Mouse (Mus musculus): Measurements from ENCODE around the gene Atg7. TPM values are rescaled to one million over a fixed set of nuclear protein-coding genes. Genes with fewer than 3 reads are reported as not detected.

Gene Atg7
- total RNA-seq, 1 experiment: 14.6 TPM

DNA sequence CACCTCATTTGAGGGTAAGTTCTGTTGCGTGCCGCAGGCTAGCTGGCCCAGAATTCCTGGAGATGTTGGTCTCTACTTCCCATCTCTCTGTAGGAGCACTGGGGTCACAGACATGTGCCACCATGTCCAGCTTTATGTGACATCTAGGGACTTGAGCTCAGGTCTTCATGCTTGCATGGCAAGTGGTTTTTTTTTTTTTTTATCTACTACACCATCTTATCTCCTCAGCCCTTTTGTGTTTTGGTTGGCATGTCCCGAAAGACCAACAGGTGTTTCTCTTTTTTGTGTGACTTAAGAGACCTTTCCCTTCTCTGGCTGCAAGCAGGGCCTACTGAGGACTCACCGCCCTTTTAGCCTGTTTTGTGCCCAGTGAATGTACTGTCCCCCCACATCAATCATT lies 213.6 kb downstream of the Atg7 start:
- no peak for TF ChIP-seq ZNF384 (IDR thresholded peaks at IDR 0.05; ENCODE audit: low read depth, low read length)
- no peak for TF ChIP-seq HCFC1 (IDR thresholded peaks at IDR 0.05; ENCODE audit: borderline replicate concordance, insufficient read depth, low read length)
- TF ChIP-seq MAFK (IDR thresholded peaks at IDR 0.05; ENCODE audit: insufficient read depth, low read depth, low read length): no peak
- TF ChIP-seq ZC3H11A (IDR thresholded peaks at IDR 0.05; ENCODE audit: borderline replicate concordance, low read depth, low read length): no peak
- no peak for TF ChIP-seq CHD2 (IDR thresholded peaks at IDR 0.05; ENCODE audit: low read depth, low read length)
- no peaks in the 10 kb centered on the region; a peak in 1 of 4 replicates for H3K4me1 ChIP-seq (ENCODE audit: control insufficient read depth in 2 of 2, insufficient read depth in 2 of 2, low read length in 2 of 2, poor library complexity in 1 of 2)
- H3K27ac ChIP-seq (ENCODE audit: insufficient read depth, low read depth, low read length, poor library complexity, severe bottlenecking): no peak overlapping the region
- DNase-seq (ENCODE audit: low read depth, low spot score): no peak
- no peaks in the 10 kb centered on the region for H3K9me3 ChIP-seq (ENCODE audit: control insufficient read depth, insufficient read depth, low read depth, low read length)
- in situ Hi-C loops (cut with MboI; ENCODE audit: low sequenced_read_pairs in 2 of 2, unreplicated experiment in 2 of 2): no loop called here
- H3K4me3 ChIP-seq (ENCODE audit: insufficient read depth in 1 of 2, low read depth in 1 of 2, low read length in 2 of 2, poor library complexity in 1 of 2, severe bottlenecking in 1 of 2): no peak overlapping the region
- no peak overlapping the region for H3K9ac ChIP-seq (ENCODE audit: insufficient read depth, low read depth, low read length, poor library complexity, severe bottlenecking)
- H3K36me3 ChIP-seq (ENCODE audit: control insufficient read depth, insufficient read depth, low read length, poor library complexity, severe bottlenecking): peaks cover 5% of the 10 kb centered on the region; the same call in 1 of the 2 replicates

DNA sequence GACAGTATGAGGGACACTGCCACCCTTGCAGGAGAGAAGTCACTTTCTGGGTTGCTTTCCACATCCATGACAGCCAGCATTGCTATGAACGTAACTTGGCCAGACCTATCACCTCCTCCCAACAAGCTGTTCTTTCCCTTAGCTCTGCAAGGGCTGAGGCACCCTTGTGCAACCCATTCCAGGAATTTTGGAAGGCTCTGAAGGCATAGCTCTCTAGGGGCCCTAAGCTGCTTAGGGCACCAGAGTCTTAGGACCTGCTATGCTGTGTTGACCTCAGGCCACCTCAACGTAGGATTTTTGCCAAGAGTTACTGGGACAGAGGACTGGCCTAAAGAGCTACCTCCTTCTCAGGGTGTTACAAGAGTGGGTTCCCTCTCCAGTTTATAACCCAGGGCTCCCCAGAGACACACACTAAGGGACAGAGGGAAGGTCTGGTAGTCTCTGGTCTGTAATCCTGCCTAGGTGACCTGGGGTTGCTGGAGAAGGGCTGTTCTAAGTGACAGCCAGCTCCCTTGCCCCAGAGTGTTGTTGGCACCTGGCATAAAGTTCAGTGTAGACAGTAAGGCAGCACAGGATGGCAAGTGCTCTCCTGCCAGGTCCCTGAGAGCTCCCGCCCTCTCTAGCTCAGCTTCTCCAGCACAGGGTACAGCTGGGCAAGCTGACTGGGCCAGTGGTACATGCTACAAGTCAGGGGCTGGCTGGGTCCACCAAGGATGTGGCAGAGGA lies 215.3 kb downstream of the Atg7 start:
- no peak for DNase-seq (ENCODE audit: low read depth, low spot score)
- no peak overlapping the region for H3K4me3 ChIP-seq (ENCODE audit: insufficient read depth in 1 of 2, low read depth in 1 of 2, low read length in 2 of 2, poor library complexity in 1 of 2, severe bottlenecking in 1 of 2)
- TF ChIP-seq ZNF384 (IDR thresholded peaks at IDR 0.05; ENCODE audit: low read depth, low read length) (no peak), CHD2 (IDR thresholded peaks at IDR 0.05; ENCODE audit: low read depth, low read length) (no peak), HCFC1 (IDR thresholded peaks at IDR 0.05; ENCODE audit: borderline replicate concordance, insufficient read depth, low read length) (no peak), ZC3H11A (IDR thresholded peaks at IDR 0.05; ENCODE audit: borderline replicate concordance, low read depth, low read length) (no peak), MAFK (IDR thresholded peaks at IDR 0.05; ENCODE audit: insufficient read depth, low read depth, low read length) (no peak)
- no peaks in the 10 kb centered on the region for H3K4me1 ChIP-seq (ENCODE audit: control insufficient read depth in 2 of 2, insufficient read depth in 2 of 2, low read length in 2 of 2, poor library complexity in 1 of 2)
- in situ Hi-C loops (cut with MboI; ENCODE audit: low sequenced_read_pairs in 2 of 2, unreplicated experiment in 2 of 2): no loop called here
- no peaks in the 10 kb centered on the region for H3K9me3 ChIP-seq (ENCODE audit: control insufficient read depth, insufficient read depth, low read depth, low read length)
- peaks cover 7% of the 10 kb centered on the region; the same call in 1 of the 2 replicates for H3K36me3 ChIP-seq (ENCODE audit: control insufficient read depth, insufficient read depth, low read length, poor library complexity, severe bottlenecking)
- H3K9ac ChIP-seq (ENCODE audit: insufficient read depth, low read depth, low read length, poor library complexity, severe bottlenecking): no peak overlapping the region
- no peak overlapping the region for H3K27ac ChIP-seq (ENCODE audit: insufficient read depth, low read depth, low read length, poor library complexity, severe bottlenecking)

DNA sequence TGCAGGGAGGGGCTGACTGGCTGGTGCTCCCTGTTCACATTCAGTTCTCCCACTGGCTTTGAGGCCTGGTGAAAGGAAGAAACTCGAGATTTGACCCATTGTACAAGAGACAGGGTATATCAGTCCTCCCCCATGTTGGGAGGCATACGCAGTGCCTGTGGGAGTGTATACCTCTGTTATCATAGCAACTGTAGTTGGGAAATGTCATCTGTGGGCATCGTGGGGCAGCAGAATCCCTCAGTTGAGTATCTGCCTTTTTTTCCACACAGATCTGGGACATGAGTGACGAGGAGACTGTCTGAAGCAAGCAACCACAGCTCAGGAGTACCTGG lies 215.8 kb downstream of the Atg7 start:
- TF ChIP-seq ZNF384 (IDR thresholded peaks at IDR 0.05; ENCODE audit: low read depth, low read length) (no peak), ZC3H11A (IDR thresholded peaks at IDR 0.05; ENCODE audit: borderline replicate concordance, low read depth, low read length) (no peak), MAFK (IDR thresholded peaks at IDR 0.05; ENCODE audit: insufficient read depth, low read depth, low read length) (no peak), CHD2 (IDR thresholded peaks at IDR 0.05; ENCODE audit: low read depth, low read length) (no peak), HCFC1 (IDR thresholded peaks at IDR 0.05; ENCODE audit: borderline replicate concordance, insufficient read depth, low read length) (no peak)
- Histone ChIP-seq H3K9ac (ENCODE audit: insufficient read depth, low read depth, low read length, poor library complexity, severe bottlenecking) (no peak overlapping the region), H3K4me1 (ENCODE audit: control insufficient read depth in 2 of 2, insufficient read depth in 2 of 2, low read length in 2 of 2, poor library complexity in 1 of 2) (no peaks in the 10 kb centered on the region), H3K4me3 (ENCODE audit: insufficient read depth in 1 of 2, low read depth in 1 of 2, low read length in 2 of 2, poor library complexity in 1 of 2, severe bottlenecking in 1 of 2) (no peak overlapping the region), H3K9me3 (ENCODE audit: control insufficient read depth, insufficient read depth, low read depth, low read length) (no peaks in the 10 kb centered on the region), H3K36me3 (ENCODE audit: control insufficient read depth, insufficient read depth, low read length, poor library complexity, severe bottlenecking) (peaks cover 7% of the 10 kb centered on the region; the same call in 1 of the 2 replicates), H3K27ac (ENCODE audit: insufficient read depth, low read depth, low read length, poor library complexity, severe bottlenecking) (no peak overlapping the region)
- no peak for DNase-seq (ENCODE audit: low read depth, low spot score)
- in situ Hi-C loops (cut with MboI; ENCODE audit: low sequenced_read_pairs in 2 of 2, unreplicated experiment in 2 of 2): no loop called here

DNA sequence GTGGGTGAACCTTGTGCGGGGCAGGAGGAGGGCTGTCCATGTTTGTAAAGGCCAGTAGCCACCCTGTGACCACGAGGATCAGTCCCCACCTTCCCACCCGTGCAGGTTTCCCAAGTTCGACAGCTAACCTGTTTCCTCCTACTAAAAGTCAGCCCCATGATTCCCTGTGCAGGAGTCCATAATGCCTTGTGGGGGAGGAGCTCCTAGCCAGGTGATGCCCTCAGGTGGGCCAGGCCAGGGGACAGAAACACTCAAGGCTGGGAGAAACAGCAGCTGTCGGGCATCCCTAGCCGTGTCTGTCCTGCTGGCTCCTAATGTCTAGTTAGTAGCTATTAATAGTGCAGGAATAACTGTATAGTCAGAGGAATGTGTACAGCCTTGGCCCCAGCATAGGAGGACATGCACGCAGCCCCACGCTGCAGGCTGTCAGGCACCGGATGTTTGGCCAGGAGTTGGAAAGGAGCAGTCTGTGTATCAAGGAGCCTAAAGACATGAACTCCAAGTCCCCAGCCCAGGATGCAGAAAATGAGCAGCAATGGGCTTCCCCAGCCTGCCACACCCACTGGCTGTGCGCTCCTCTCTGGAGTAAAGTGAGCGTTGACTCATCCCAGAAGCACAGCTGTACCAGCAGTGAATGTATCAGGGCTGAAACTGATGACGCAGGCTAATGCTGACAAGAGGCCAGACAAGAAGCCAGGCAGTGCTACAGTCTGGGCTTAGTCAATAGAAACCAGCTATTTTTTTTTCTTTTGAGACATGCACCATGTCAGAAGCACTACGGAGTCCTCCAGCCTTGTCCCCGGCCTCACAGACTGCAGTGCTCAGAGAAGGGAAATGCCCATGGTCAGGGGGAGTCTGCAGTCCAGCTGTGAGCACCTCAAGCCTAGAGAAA lies 218.0 kb downstream of the Atg7 start:
- Histone ChIP-seq H3K9me3 (ENCODE audit: control insufficient read depth, insufficient read depth, low read depth, low read length) (no peaks in the 10 kb centered on the region), H3K4me3 (ENCODE audit: insufficient read depth in 1 of 2, low read depth in 1 of 2, low read length in 2 of 2, poor library complexity in 1 of 2, severe bottlenecking in 1 of 2) (no peak overlapping the region), H3K36me3 (ENCODE audit: control insufficient read depth, insufficient read depth, low read length, poor library complexity, severe bottlenecking) (peaks cover 7% of the 10 kb centered on the region; the same call in 1 of the 2 replicates), H3K4me1 (ENCODE audit: control insufficient read depth in 2 of 2, insufficient read depth in 2 of 2, low read length in 2 of 2, poor library complexity in 1 of 2) (no peaks in the 10 kb centered on the region; a peak in 1 of 4 replicates), H3K27ac (ENCODE audit: insufficient read depth, low read depth, low read length, poor library complexity, severe bottlenecking) (no peak overlapping the region), H3K9ac (ENCODE audit: insufficient read depth, low read depth, low read length, poor library complexity, severe bottlenecking) (no peak overlapping the region)
- in situ Hi-C loops (cut with MboI; ENCODE audit: low sequenced_read_pairs in 2 of 2, unreplicated experiment in 2 of 2): no loop called here
- no peak for DNase-seq (ENCODE audit: low read depth, low spot score)
- TF ChIP-seq ZNF384 (IDR thresholded peaks at IDR 0.05; ENCODE audit: low read depth, low read length) (no peak), CHD2 (IDR thresholded peaks at IDR 0.05; ENCODE audit: low read depth, low read length) (no peak), HCFC1 (IDR thresholded peaks at IDR 0.05; ENCODE audit: borderline replicate concordance, insufficient read depth, low read length) (no peak), ZC3H11A (IDR thresholded peaks at IDR 0.05; ENCODE audit: borderline replicate concordance, low read depth, low read length) (no peak), MAFK (IDR thresholded peaks at IDR 0.05; ENCODE audit: insufficient read depth, low read depth, low read length) (no peak)
